Mouse (Mus musculus) neural tube, embryonic 11.5 days (tissue): ENCODE results near the gene Ccdc71l. TPM values are rescaled to one million over a fixed set of nuclear protein-coding genes. Genes with fewer than 3 reads are reported as not detected.
A peak's percentile ranks its signal among the peaks of the same experiment; 100 is the strongest.

ENCODE experiments used
- ATAC-seq: fragments of 200-750 bp; cut with Nextera tagmentation; 2 replicates; pipeline ENCODE4 v1.8.0; 2017; ENCODE audit warnings: moderate number of reproducible peaks, mild to moderate bottlenecking, moderate TSS enrichment, moderate library complexity; ENCODE audit not compliant: insufficient read depth, low FRiP score, low TSS enrichment
- DNase-seq: peaks from one replicate; pipeline ENCODE4 v3.0.0-alpha.2; 2015; ENCODE audit warnings: low spot score
- H3K27ac ChIP-seq: fragments of 300-500 bp; sonication (generic); 2 replicates; pipeline ENCODE4 v1.5.1; 2014; ENCODE audit warnings: low read depth, mild to moderate bottlenecking, low read length
- H3K27me3 ChIP-seq: fragments of 300-500 bp; sonication (generic); 2 replicates; pipeline ENCODE4 v1.6.1; 2014; ENCODE audit warnings: mild to moderate bottlenecking, low read length, mixed read lengths; ENCODE audit not compliant: control insufficient read depth, insufficient read depth
- H3K36me3 ChIP-seq: fragments of 300-500 bp; sonication (generic); 2 replicates; pipeline ENCODE4 v1.6.1; 2014; ENCODE audit warnings: mild to moderate bottlenecking, low read length, moderate library complexity, mixed read lengths; ENCODE audit not compliant: control insufficient read depth, insufficient read depth
- H3K4me1 ChIP-seq: fragments of 300-500 bp; sonication (generic); 2 replicates; pipeline ENCODE4 v1.6.1; 2014; ENCODE audit warnings: low read length, mixed read lengths; ENCODE audit not compliant: control insufficient read depth, insufficient read depth
- H3K4me2 ChIP-seq: fragments of 300-500 bp; sonication (generic); 2 replicates; pipeline ENCODE4 v1.6.1; 2014; ENCODE audit warnings: low read depth, mild to moderate bottlenecking, moderate library complexity
- H3K4me3 ChIP-seq: fragments of 300-500 bp; sonication (generic); 2 replicates; pipeline ENCODE4 v1.5.1; 2014; ENCODE audit warnings: low read depth, low read length
- H3K9ac ChIP-seq: fragments of 300-500 bp; sonication (generic); 2 replicates; pipeline ENCODE4 v1.6.1; 2014; ENCODE audit warnings: mild to moderate bottlenecking, low read length
- H3K9me3 ChIP-seq: fragments of 300-500 bp; sonication (generic); 2 replicates; pipeline ENCODE4 v1.6.1; 2016; ENCODE audit warnings: low read length; ENCODE audit not compliant: control insufficient read depth
- WGBS: fragments of 180-500 bp; shearing (Covaris S2); extraction: QIAGEN DNeasy Blood & Tissue Kit; methylation state at CpG from one replicate; pipeline ENCODE4 v1.1.7; 2014; 5-methylcytosine and 5-hydroxymethylcytosine counted together
- polyA plus RNA-seq: library from polyadenylated mRNA; unstranded; fragments of >200 nt; fragmentation: Nextera tagmentation; extraction: Ambion mirVana; gene quantifications from 2 replicates; pipeline ENCODE4 v1.2.1, GENCODE M21; 2014

The Ccdc71l gene
- polyA plus RNA-seq, result 6.1 and 6.3 TPM in 2 replicates

GRCm38 (mm10) chr12:32378528-32379295, at the start of gene Ccdc71l:
Gene Ccdc71l (plus strand): TSS chr12:32378704.
- H3K36me3 ChIP-seq, result no peaks in the 10 kb centered on the region
- peaks cover 6% of the 10 kb centered on the region; the same call in 1 of the 2 replicates for H3K4me1 ChIP-seq
- no peaks in the 10 kb centered on the region for H3K9me3 ChIP-seq
- peak within 1 kb of the TSS; percentile 96 for H3K27ac ChIP-seq
- H3K9ac ChIP-seq, result peak within 1 kb of the TSS; percentile 96
- peak; percentile 91 for ATAC-seq
- DNase-seq, result peak; percentile 92
- H3K27me3 ChIP-seq, result no peaks in the 10 kb centered on the region
- peak within 1 kb of the TSS; percentile 84 for H3K4me3 ChIP-seq
- peak within 1 kb of the TSS; percentile 77 for H3K4me2 ChIP-seq
- WGBS, result under 1% methylated on average over 75 of the region's 78 CpGs

- Histone ChIP-seq H3K36me3 (no peaks in the 10 kb centered on the region), H3K9ac (no peak overlapping the region), H3K4me1 (no peaks in the 10 kb centered on the region), H3K4me2 (no peak overlapping the region), H3K27ac (no peak overlapping the region), H3K27me3 (no peaks in the 10 kb centered on the region), H3K9me3 (no peaks in the 10 kb centered on the region), H3K4me3 (no peak overlapping the region)
- WGBS, result 67% methylated on average over 1 of the region's 1 CpGs
- DNase-seq (no peak), ATAC-seq (no peak)
These were observed 39.4 kb upstream of the Ccdc71l start for GRCm38 (mm10) chr12:32339078-32339477.

- no peak for DNase-seq
- ATAC-seq, result no peak
- H3K4me3 ChIP-seq, result no peak overlapping the region
- no peak overlapping the region for H3K9ac ChIP-seq
- no peak overlapping the region for H3K4me2 ChIP-seq
- no peaks in the 10 kb centered on the region for H3K9me3 ChIP-seq
- H3K27ac ChIP-seq, result no peak overlapping the region
- H3K36me3 ChIP-seq, result no peaks in the 10 kb centered on the region
- WGBS, result 81% methylated on average over 1 of the region's 1 CpGs
- H3K4me1 ChIP-seq, result no peaks in the 10 kb centered on the region
- no peaks in the 10 kb centered on the region for H3K27me3 ChIP-seq
These were observed 35.0 kb upstream of the Ccdc71l start for GRCm38 (mm10) chr12:32343487-32343886.

DNA sequence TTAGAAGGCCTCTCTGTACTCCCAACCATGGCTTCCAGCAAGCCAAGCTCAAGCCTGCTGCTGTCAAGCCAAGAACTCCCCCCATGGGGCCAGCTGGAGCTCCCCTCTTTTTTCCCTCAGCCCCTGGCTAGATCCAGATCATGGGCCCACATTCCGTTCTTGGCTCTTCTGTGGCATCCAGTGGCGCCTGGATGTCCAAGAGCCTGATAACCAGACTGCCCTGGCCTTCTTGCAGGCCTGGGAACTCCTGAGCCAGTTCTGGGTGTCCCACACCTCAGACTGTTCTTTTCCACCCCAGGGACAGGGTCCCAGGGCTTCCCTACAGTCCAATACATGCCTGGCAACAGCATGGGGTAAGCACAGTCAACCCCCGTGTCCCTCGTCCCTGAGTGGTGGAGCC, 32.4 kb upstream of the Ccdc71l start:
- Histone ChIP-seq H3K9ac (no peak overlapping the region), H3K4me1 (no peaks in the 10 kb centered on the region), H3K27ac (no peak overlapping the region), H3K36me3 (no peaks in the 10 kb centered on the region), H3K9me3 (no peaks in the 10 kb centered on the region), H3K4me3 (no peak overlapping the region), H3K4me2 (no peak overlapping the region), H3K27me3 (no peaks in the 10 kb centered on the region)
- 89% methylated on average over 4 of the region's 4 CpGs for WGBS
- no peak for DNase-seq
- ATAC-seq, result no peak

GRCm38 (mm10) chr12:32348493-32348892, 30.0 kb upstream of the Ccdc71l start:
- ATAC-seq, result no peak
- WGBS, result 85% methylated on average over 3 of the region's 3 CpGs
- no peak for DNase-seq
- H3K36me3 ChIP-seq, result no peaks in the 10 kb centered on the region
- no peak overlapping the region for H3K4me2 ChIP-seq
- H3K27me3 ChIP-seq, result no peaks in the 10 kb centered on the region
- H3K27ac ChIP-seq, result no peak overlapping the region
- no peak overlapping the region for H3K4me3 ChIP-seq
- no peaks in the 10 kb centered on the region for H3K4me1 ChIP-seq
- no peak overlapping the region for H3K9ac ChIP-seq
- no peaks in the 10 kb centered on the region for H3K9me3 ChIP-seq

DNA sequence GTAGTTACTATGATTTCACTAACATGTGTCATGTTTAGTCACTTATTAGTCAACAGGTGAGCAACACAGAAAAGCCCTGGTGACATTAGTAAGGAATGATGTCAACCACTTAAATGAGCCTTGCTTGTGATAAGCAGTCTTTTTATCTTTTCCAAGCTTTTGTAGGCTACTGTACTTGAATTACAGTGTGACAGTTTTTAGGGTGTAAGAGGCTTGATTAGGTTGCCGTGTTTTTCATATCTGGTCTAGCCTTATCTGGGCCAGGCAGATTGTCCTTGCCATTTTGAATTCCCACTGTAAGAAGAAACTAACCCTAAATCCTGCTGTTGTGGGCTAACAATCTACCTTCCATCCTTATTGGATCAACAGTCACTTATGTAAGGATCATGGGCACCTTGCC, 26.6 kb upstream of the Ccdc71l start:
- H3K4me2 ChIP-seq, result no peak overlapping the region
- WGBS, result 96% methylated on average over 1 of the region's 1 CpGs

GRCm38 (mm10) chr12:32379296-32379725, 807 bp downstream of the Ccdc71l start:
- peak; percentile 82 for ATAC-seq
- H3K9ac ChIP-seq, result peak overlapping the region; percentile 96
- peak; percentile 89 for DNase-seq
- H3K36me3 ChIP-seq, result no peaks in the 10 kb centered on the region
- H3K27me3 ChIP-seq, result no peaks in the 10 kb centered on the region
- peak overlapping the region; percentile 84 for H3K4me3 ChIP-seq
- 1% methylated on average over 52 of the region's 67 CpGs for WGBS
- peak overlapping the region; percentile 96 for H3K27ac ChIP-seq
- peak overlapping the region; percentile 77 for H3K4me2 ChIP-seq
- H3K4me1 ChIP-seq, result peaks cover 6% of the 10 kb centered on the region; the same call in 1 of the 2 replicates
- H3K9me3 ChIP-seq, result no peaks in the 10 kb centered on the region

More for the DNA sequence above, 26.6 kb upstream of the Ccdc71l start:
- Histone ChIP-seq H3K9ac (no peak overlapping the region), H3K9me3 (no peaks in the 10 kb centered on the region), H3K4me1 (no peaks in the 10 kb centered on the region), H3K27me3 (no peaks in the 10 kb centered on the region), H3K36me3 (no peaks in the 10 kb centered on the region), H3K4me3 (no peak overlapping the region), H3K27ac (no peak overlapping the region)
- DNase-seq (no peak), ATAC-seq (no peak)

GRCm38 (mm10) chr12:32379731-32380130, 1.2 kb downstream of the Ccdc71l start:
- ATAC-seq, result no peak

DNA sequence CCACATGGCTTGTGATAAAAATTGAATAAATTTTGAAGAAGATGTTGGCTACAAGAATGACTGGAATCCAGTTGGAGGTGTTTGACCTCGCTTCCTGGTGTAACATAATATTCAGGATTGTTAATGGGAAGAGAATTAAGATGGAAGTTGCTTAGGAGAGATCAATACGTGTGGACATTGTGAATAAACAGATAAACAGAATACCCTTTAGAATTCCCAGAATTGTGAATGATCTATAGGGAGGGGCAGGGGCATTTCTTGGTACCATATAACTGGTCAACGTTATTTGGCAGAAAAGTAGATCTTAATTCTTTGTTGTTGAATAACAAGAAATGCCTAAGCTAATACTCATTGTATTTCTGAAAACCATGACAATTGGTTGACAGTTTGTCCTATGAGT, 2.0 kb downstream of the Ccdc71l start:
- no peaks in the 10 kb centered on the region for H3K27me3 ChIP-seq
- no peaks in the 10 kb centered on the region for H3K9me3 ChIP-seq
- H3K4me2 ChIP-seq, result peak overlapping the region; percentile 40
- H3K9ac ChIP-seq, result no peak overlapping the region
- no peak for DNase-seq
- H3K27ac ChIP-seq, result no peak overlapping the region
- H3K36me3 ChIP-seq, result no peaks in the 10 kb centered on the region
- peak overlapping the region; percentile 6 for H3K4me3 ChIP-seq
- no peak for ATAC-seq
- peaks cover 6% of the 10 kb centered on the region; the same call in 1 of the 2 replicates for H3K4me1 ChIP-seq
- WGBS, result 69% methylated on average over 3 of the region's 3 CpGs

More at GRCm38 (mm10) chr12:32379731-32380130, 1.2 kb downstream of the Ccdc71l start:
- H3K9ac ChIP-seq, result peak overlapping the region; percentile 96
- 4% methylated on average over 28 of the region's 28 CpGs for WGBS
- H3K4me2 ChIP-seq, result peak overlapping the region; percentile 77
- H3K36me3 ChIP-seq, result no peaks in the 10 kb centered on the region
- peaks cover 6% of the 10 kb centered on the region; the same call in 1 of the 2 replicates for H3K4me1 ChIP-seq
- peak overlapping the region; percentile 96 for H3K27ac ChIP-seq
- peak overlapping the region; percentile 84 for H3K4me3 ChIP-seq
- H3K27me3 ChIP-seq, result no peaks in the 10 kb centered on the region
- H3K9me3 ChIP-seq, result no peaks in the 10 kb centered on the region
- no peak for DNase-seq
